Mouse (Mus musculus) neural tube, embryonic 10.5 days (tissue): ENCODE measurements around the gene Cplx3.

Experiments used
- DNase-seq: peaks from one replicate; pipeline ENCODE4 v3.0.0-alpha.2; 2017; ENCODE audit warnings: low spot score; ENCODE audit errors: extremely low spot score

The Cplx3 gene

GRCm38 (mm10) chr9:57638651-57639459 is 32.8 kb upstream of the Cplx3 start:
- DNase-seq, result no peak

DNA sequence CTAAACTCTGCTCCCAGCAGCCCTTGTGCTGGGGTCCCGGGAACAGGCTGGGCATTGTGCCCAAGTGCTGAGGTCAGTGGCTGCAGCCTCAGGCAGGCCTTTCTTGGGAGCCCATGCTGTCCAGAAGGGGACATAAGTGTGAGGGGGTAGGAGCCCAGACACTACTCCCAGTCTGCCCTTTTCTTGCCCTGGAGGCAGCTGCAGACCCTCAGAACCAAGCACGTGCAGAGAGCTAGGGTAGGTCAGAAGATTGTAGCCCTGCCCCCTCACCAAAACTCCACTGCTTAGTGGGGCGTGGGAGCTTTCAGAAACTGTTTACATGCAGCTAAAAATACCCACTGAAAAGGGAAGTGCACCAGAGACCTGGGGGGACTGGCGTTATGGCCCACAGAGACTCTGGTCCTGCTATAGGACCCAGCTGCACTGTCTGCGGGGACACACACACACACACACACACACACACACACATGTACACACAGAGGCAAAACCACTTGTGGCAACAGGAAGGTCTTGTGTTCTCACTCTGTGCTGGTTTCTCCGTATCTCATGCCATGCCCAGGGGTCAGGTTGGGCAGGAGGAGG is 31.8 kb upstream of the Cplx3 start:
- no peak for DNase-seq

GRCm38 (mm10) chr9:57637272-57637671 is 31.2 kb upstream of the Cplx3 start:
- no peak for DNase-seq

DNA sequence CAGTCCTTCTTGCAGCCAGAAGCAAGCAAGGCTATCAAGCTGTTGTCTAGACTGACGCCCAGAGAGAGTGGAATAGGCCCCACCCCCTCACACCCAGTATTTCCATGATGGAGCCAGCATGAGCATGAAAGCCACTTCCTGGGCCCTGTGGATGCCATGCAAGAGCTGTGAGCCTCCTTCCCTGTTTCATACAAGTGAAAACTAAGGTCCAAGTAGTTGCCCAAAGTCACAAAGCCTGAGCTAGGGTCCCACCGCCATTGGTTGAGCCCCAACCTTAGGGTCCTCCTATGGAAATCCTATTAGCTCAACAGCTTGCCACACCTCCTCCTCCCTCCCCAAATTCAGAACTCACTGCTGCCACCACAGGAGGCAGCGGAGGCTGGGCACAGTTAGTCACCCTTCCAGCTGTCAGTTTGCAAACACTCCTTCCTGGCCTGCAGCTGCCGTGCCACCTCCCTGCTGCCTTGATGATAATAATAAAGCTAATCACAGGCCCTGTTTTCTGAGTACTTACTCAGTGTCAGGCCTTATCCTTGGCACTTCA is 27.5 kb upstream of the Cplx3 start:
- no peak for DNase-seq

DNA sequence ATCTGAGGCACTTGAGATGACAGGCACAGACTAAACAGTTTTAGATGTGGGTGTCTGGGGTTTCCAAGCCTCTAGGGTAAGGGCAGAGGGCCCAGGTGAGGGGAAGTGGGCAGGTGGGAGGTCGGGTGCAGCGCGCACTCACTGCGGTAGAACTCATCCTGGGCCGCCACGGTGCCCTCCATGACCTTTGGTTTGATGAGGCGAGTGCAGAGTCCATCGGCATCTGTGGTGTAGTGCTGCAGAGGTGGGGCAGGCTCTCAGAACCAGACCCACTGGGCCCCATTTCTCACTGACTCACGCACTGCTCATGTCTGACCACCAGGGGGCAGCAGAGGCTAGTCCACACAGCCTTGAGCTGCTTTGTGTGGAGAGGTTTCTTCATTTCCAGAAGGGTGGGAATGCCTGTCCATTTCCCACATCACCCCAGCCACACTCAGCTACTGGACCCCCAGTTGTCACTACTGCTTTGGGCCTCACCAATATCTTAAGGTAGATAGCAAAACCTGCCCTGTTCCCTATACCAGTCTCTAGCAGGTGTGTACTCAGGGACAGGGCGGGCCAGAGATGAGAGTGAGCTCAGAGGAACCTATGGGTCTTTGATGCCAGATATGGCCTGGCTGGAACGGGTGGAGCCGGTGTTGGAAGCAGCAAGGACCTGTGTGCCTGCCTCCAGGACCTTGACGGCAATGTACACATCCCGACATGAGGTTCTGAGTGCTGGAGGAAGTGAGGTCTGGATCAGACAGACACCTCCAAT is 23.2 kb upstream of the Cplx3 start:
- DNase-seq, result peak; percentile 76

DNA sequence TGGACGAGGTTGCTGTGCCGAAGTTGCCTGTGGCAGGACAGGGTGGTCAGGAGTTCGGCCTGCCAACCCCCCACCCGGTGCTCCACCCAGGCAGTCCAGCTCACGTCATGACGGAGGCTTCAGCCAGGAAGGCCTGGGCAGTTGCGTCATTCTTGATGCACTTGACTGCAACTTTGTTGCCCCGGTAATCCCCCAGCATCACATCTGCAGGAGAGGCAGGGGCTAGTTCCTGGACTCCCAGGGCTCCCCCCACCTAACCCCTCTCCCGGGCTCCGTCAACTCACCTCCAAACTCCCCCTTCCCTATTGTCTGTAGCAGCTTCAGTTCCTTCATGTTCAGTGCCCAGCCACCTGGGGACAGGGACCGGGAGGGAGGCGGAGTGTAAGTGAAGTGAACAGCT is 22.6 kb upstream of the Cplx3 start:
- DNase-seq, result no peak

GRCm38 (mm10) chr9:57627892-57628291 is 21.8 kb upstream of the Cplx3 start:
- no peak for DNase-seq

DNA sequence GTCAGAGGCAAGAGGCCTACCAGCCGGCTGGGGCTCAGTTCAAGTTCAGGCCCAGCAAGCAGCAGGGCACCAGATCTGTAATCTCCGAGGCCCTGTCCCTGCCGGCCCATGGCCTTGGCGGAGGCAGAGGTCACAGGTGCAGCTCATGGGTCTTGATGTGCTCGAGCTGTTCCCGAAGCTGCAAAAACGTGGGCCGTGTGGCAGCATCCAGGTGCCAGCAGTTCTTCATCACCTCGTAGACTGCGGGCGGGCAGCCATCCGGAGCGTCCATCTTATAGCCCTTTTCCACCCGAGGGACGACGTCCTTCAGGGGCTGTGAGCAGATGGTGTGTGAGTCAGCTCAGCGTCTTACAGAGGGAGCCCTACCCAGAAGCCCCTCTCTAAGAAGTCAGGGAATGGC is 21.1 kb upstream of the Cplx3 start:
- no peak for DNase-seq

DNA sequence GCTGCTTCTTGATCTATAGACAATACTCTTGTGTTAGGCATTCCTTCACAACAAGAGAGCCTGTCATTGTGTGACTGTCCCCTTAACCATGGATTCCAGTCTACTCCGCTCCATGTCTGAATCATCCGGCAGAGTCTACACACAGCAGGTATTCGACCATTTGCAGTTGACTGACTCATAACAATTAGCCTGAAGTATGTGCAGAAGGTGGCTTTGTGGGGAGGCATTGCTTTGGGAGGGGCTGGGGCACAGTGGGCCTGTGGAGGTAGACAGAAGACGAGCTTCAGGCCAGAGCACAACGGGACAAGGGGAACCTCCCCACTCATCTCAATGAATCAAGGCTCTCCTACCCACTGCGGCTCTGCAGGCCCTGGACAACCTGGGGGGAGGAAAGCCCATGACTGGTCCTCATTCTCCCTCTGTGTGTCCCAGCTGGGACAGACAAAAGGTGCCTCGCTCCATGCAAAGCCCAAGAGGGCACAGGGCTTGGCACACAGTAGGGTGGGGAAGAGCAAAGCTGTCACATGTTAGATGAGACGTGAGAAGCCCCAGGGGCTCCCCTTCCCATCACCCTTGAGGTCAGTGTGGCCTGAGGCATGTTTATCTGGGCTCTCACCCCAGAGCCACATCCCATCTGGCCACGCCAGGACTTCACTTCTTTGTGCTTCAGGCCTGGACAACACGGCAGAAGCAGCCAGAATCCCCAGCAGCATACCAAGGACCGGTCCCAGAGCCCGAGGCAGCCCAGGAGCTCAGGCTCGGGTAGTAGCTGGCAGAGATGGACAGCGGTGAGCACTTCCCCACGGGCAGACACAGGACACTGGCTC is 19.8 kb upstream of the Cplx3 start:
- no peak for DNase-seq

DNA sequence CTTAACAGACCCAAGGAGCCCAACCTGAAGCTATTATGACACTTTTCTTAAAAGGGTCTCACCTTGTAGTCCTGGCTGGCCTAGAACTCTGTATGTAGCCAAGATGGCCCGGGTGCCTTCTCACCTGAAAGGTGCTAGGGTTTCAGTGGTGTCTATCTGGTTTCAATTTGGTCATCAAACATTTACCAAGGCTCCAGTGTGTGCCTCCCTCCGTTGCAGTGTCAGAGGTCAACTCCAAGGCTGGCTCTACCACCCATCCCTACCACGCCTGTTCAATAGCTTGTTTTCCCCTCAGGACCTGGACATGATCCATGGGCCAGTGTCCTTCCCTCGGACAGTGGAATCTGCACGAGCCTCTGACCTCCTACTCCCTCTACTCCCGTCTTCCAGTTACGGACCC is 18.2 kb upstream of the Cplx3 start:
- no peak for DNase-seq

DNA sequence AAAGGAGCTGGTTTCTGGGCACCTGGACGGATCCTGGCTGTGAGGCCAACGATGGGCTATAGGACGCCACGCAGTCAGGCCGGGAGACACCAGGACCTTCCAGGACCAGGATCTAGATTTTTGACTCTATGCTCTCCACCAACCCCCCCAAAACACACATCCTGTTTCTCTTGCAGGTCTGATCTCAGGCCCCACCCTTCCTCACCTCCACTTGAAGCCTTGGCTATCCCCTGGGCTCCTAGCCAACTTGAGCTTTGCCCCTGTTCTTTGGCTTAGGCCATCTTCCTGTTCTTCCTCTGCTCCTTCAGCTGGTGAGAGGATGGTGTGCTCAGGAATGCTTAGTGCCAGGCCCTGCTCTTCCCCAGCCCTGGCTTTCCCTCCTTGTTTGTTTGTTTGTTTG is 14.6 kb upstream of the Cplx3 start, which contains the start of gene Lman1l:
Gene Lman1l, minus strand, starts transcription at position 101 of the 400 bp plus-strand sequence.
- DNase-seq, result no peak

DNA sequence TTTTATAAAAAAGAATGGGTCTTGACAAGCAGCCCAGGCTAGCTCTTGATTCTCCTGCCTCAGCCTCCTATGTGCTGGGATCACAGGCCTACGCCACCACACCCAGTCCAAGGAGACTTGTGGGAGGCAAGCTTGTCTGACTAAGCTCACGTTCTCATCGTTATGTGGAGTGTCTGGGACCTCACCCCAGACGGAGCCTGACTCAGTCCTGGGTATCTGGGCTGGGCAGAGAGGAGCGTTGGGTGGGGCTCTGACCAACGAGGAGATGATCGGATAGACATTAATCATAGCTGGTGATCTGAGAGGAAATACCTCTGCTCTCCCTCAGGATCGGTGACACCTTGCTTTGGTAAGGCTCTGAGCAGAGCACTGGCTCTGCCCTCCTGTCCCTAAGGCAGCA is 12.8 kb upstream of the Cplx3 start:
- DNase-seq, result no peak

- no peak for DNase-seq
Measured at GRCm38 (mm10) chr9:57617556-57618169, 11.6 kb upstream of the Cplx3 start.

DNA sequence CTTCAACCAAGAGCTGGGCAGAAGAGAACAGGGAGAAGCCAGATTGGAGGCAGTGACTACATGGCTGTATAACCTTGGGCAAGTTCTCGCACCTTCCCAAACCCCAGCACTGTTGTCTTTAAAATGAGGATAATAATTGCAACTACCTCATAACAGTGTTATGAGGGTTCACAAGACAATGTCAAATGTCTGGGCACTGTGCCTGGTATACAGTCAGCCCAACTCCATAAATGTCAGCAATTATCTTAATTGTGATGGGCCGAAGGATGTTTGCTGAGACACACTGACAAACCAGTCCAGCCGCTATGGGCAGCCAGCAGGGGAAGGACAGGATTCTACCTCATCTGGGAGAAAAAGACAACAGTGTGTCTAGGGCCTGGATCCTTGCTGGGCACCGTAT is 8.7 kb upstream of the Cplx3 start:
- DNase-seq, result no peak

GRCm38 (mm10) chr9:57613975-57614374 is 7.9 kb upstream of the Cplx3 start:
- DNase-seq, result no peak

DNA sequence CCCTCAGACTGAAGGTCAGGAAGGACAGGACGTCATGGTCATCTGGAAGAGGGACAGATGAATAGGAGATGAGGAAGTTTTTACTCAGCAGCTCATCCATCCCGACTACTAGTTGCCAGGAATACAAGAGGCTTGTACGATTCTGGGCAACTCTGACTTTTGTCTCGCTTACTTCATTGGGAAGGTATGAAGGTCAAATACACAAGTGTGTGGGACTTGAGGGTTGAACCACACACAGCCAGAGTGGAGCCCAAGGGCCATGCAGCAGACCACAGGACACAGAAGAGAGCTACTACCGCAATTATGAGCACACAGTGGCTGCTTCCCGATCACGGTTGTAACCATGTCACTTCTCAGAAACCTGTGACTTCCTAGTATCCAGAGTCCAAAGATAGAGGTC is 6.5 kb upstream of the Cplx3 start:
- DNase-seq, result no peak

DNA sequence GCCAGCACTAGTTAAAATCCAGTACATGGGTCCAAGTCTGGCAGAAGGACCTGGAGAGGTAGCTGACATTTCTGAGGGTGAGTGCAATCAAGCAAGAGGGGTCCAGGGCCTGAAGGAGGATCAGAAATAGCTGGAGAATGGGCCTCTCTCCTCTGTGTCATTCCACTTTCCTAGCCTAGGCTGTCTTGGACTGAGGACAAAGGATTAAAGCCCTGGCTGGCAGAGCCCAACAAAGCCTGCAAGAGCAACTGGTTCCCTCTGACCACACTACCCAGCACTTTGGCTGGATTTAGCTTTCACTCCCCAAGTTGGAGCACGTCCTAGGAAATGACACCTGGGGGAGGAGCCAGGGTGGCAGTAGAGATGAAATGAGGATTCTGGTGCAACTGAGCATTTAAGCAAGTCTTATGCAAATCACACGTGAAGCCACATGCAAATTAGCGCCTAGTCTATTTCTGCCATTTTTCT is 4.3 kb upstream of the Cplx3 start:
- no peak for DNase-seq

- DNase-seq, result no peak
Measured at GRCm38 (mm10) chr9:57609803-57610202, 3.7 kb upstream of the Cplx3 start.

DNA sequence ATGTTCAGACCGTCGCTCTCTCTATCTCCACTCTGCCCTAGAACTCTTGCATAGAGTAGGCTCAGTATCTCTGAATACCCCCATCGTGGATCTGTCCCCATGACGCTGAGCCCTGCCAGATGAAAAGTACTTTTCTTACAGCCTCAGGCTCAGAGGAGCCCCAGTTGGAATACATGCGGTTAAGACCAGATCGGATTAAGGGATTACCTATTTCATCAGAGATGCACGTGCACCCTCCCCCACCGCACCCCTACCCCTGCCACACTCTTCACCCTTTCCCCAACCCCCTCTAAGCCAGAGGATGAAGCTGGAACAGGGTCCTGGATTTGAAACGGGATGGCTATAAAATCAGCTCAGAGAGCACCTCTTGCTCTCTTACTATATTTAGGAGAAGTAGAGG is 578 bp downstream of the Cplx3 start:
- DNase-seq, result no peak

- no peak for DNase-seq
Measured at GRCm38 (mm10) chr9:57604875-57605274, 1.2 kb downstream of the Cplx3 start.

DNA sequence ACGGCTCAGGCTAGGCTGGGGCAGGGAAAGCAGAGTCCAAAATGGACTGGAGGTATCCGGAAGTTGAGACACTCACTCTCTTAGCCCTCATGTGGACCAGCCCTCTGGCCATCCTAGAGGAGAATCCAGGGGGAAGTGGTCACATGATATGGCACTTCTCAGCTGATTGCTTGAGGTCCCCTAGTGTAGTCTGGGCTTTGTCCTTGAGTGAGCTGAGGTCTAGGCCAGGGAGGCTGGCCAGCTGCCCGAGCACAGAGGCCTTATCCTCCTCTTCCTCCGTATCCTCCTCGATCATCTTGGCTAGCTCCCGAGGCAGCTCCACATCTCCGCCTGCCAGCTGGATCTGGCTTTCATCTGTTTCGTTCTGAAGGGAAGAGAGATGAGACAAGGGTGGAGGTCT is 4.0 kb downstream of the Cplx3 start:
- no peak for DNase-seq
